Comparison of ENCODE assay signal across 28 mouse cellular contexts in the genomic region with DNA sequence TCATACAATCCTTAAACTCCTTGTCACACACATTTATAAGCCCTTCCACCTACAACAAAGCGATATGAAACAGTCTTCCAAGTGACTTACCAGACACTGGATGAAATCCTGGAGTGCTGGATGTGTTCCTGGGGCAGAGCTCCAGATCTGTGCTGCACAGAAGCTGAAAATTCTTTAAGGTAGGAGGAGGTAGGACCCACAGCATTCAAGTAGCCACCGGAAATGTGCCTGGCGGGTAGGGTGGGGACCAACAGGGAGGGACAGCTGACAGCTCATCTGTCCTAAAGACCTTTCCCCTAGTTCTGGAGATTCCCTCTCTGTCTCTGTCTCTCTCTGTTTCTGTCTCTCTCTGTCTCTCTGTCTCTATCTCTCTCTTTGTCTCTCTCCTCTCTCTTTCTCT. TPM values are rescaled to one million over a fixed set of nuclear protein-coding genes. Genes with fewer than 3 reads are reported as not detected.
DNase-seq lines count a peak whose midpoint lies in the region; ATAC-seq and TF ChIP-seq lines count a peak whose summit lies in the region.
"Had no signal": no experiment of that assay in that cellular context is flagged by ENCODE, and none has a peak within 500 bp of the region (broad histone marks: within the 10 kb centered on the region; RNA-seq: fewer than 3 reads in every experiment).

A gene (minus strand): TSS at position 279 of the 400 bp plus-strand sequence.

- H3K4me3 ChIP-seq in E14TG2a.4 (replicated peaks; ENCODE audit: low read length): peak within 1 kb of the TSS; percentile 84
- H3K4me3 ChIP-seq in myocyte: no peak within 1 kb of the TSS
- no peak within 1 kb of the TSS for H3K4me3 ChIP-seq in midbrain, embryonic 16.5 days (ENCODE audit: low read depth, low read length)
- H3K4me3 ChIP-seq: embryonic facial prominence, embryonic 10.5 days; embryonic facial prominence, embryonic 12.5 days; forebrain, embryonic 10.5 days; forebrain, embryonic 13.5 days; forebrain, embryonic 15.5 days had no signal

- H3K27me3 ChIP-seq in E14TG2a.4 (ENCODE audit: insufficient read depth, low read length) (no peaks in the 10 kb centered on the region), myocyte (ENCODE audit: control insufficient read depth, insufficient read depth, insufficient read length) (no peaks in the 10 kb centered on the region)
- no peaks in the 10 kb centered on the region for H3K27me3 ChIP-seq in midbrain, embryonic 16.5 days (ENCODE audit: control insufficient read depth, insufficient read depth, low read depth, low read length)
- H3K27me3 ChIP-seq: CH12.LX; embryonic facial prominence, embryonic 12.5 days; forebrain, embryonic 13.5 days; forebrain, embryonic 15.5 days; Patski had no signal

- no peak for ATAC-seq in midbrain, embryonic 16.5 days
- ATAC-seq: activated CD4-positive, CD25-positive, alpha-beta regulatory T cell, adult 4 months; CD4-positive, CD25-positive, alpha-beta regulatory T cell, adult 4 months; forebrain, embryonic 13.5 days; forebrain, embryonic 15.5 days; forebrain, postnatal 0 days had no signal

- H3K4me1 ChIP-seq in E14TG2a.4 (replicated peaks; ENCODE audit: low read depth, low read length): peaks cover 51% of the 10 kb centered on the region
- no peaks in the 10 kb centered on the region for H3K4me1 ChIP-seq in midbrain, embryonic 16.5 days (ENCODE audit: control insufficient read depth, insufficient read depth, low read length)
- H3K4me1 ChIP-seq: embryonic facial prominence, embryonic 10.5 days; embryonic facial prominence, embryonic 12.5 days; forebrain, embryonic 10.5 days; forebrain, embryonic 13.5 days; forebrain, embryonic 15.5 days had no signal

- WGBS in midbrain, embryonic 16.5 days: 82% methylated on average over 3 of the region's 3 CpGs

- H3K4me2 ChIP-seq in myocyte (ENCODE audit: low read depth): peak within 1 kb of the TSS; percentile 30
- no peak within 1 kb of the TSS for H3K4me2 ChIP-seq in midbrain, embryonic 16.5 days (ENCODE audit: low read length)
- H3K4me2 ChIP-seq: embryonic facial prominence, embryonic 12.5 days; forebrain, embryonic 13.5 days; forebrain, embryonic 15.5 days had no signal

- no peak within 1 kb of the TSS for H3K27ac ChIP-seq in midbrain, embryonic 16.5 days (ENCODE audit: low read length)
- H3K27ac ChIP-seq: embryonic facial prominence, embryonic 10.5 days; embryonic facial prominence, embryonic 12.5 days; forebrain, embryonic 10.5 days; forebrain, embryonic 13.5 days; forebrain, embryonic 15.5 days had no signal

- peak; percentile 73 for DNase-seq in ES-CJ7 (ENCODE audit: low read depth, low spot score)
- peak; percentile 78 for DNase-seq in R1 (ENCODE audit: low read depth, low spot score)
- DNase-seq in lung, postnatal 14 days: no peak
- no peak for DNase-seq in urinary bladder, postnatal 10 days (ENCODE audit: low spot score)
- DNase-seq: adrenal gland, adult 8-10 months; adrenal gland, postnatal 14 days; adrenal gland, postnatal 36 days; B cell, adult 2 months; cerebellum, adult 11-12 months; cerebellum, adult 2 months; cerebellum, adult 9-10 months; cerebellum, postnatal 10 days; cerebellum, postnatal 25 days; forebrain, postnatal 0 days had no signal

- H3K9ac ChIP-seq in midbrain, embryonic 16.5 days (ENCODE audit: low read depth, low read length): no peak within 1 kb of the TSS
- H3K9ac ChIP-seq: embryonic facial prominence, embryonic 12.5 days; forebrain, embryonic 13.5 days; forebrain, embryonic 15.5 days; forebrain, postnatal 0 days had no signal

- H3K9me3 ChIP-seq in E14TG2a.4 (ENCODE audit: low read length): no peaks in the 10 kb centered on the region
- H3K9me3 ChIP-seq in midbrain, embryonic 16.5 days (replicated peaks; ENCODE audit: control insufficient read depth, low read length, poor library complexity, severe bottlenecking): peaks cover 2% of the 10 kb centered on the region; the same call in 1 of the 2 replicates
- H3K9me3 ChIP-seq: forebrain, embryonic 13.5 days; forebrain, embryonic 15.5 days; G1E had no signal

- no peaks in the 10 kb centered on the region for H3K79me2 ChIP-seq in myocyte (ENCODE audit: control insufficient read depth, insufficient read depth)

- H3K36me3 ChIP-seq in E14TG2a.4 (ENCODE audit: insufficient read depth, low read length) (peaks cover 4% of the 10 kb centered on the region), myocyte (ENCODE audit: control insufficient read depth, insufficient read depth) (no peaks in the 10 kb centered on the region)
- H3K36me3 ChIP-seq in midbrain, embryonic 16.5 days (ENCODE audit: control insufficient read depth, insufficient read depth, low read length): no peaks in the 10 kb centered on the region
- H3K36me3 ChIP-seq: embryonic facial prominence, embryonic 10.5 days; embryonic facial prominence, embryonic 12.5 days; forebrain, embryonic 10.5 days; forebrain, embryonic 15.5 days; G1E had no signal

- no peak for TF ChIP-seq CTCF in E14TG2a.4 (conservative IDR thresholded peaks at IDR 0.05; ENCODE audit: low read length)

- H3ac ChIP-seq in myocyte (ENCODE audit: control insufficient read depth, insufficient read length): no peak within 1 kb of the TSS

- no peak for TF ChIP-seq POLR2A in myocyte (IDR thresholded peaks at IDR 0.05; ENCODE audit: insufficient read length, low read depth)

TF ChIP-seq in myocyte, 11 proteins besides CTCF, POLR2A, EP300 and RAD21:
- TF ChIP-seq MYOG (IDR thresholded peaks at IDR 0.05; ENCODE audit: control insufficient read depth in 1 of 3, insufficient read depth in 1 of 3, insufficient read length in 2 of 3, low read depth in 2 of 3) (no peak), MYOD1 (IDR thresholded peaks at IDR 0.05; ENCODE audit: control insufficient read depth in 1 of 3, insufficient read length in 2 of 3, low read depth in 2 of 3) (no peak), E2F4 (IDR thresholded peaks at IDR 0.05; ENCODE audit: insufficient read depth) (no peak), USF1 (IDR thresholded peaks at IDR 0.05; ENCODE audit: low read depth) (no peak), POLR2AphosphoS2 (IDR thresholded peaks at IDR 0.05; ENCODE audit: insufficient read length, low read depth) (no peak), SRF (IDR thresholded peaks at IDR 0.05; ENCODE audit: control insufficient read depth, insufficient read length, low read depth) (no peak), CEBPB (IDR thresholded peaks at IDR 0.05; ENCODE audit: insufficient read depth, poor library complexity, severe bottlenecking) (no peak), TCF12 (IDR thresholded peaks at IDR 0.05; ENCODE audit: insufficient read depth, poor library complexity, severe bottlenecking) (no peak), MAX (IDR thresholded peaks at IDR 0.05; ENCODE audit: low read depth) (no peak), TCF3 (IDR thresholded peaks at IDR 0.05; ENCODE audit: insufficient read length, low read depth) (no peak), REST (IDR thresholded peaks at IDR 0.05; ENCODE audit: insufficient read depth, insufficient read length) (no peak)

RNA-seq across cellular contexts. Expression of the gene that starts here (rescaled TPM):
- polyA plus RNA-seq in myocyte (2012; fragmentation: generic; extraction: Trizol): 0.71 TPM
- polyA plus RNA-seq in midbrain, embryonic 16.5 days (2015; fragmentation: Nextera tagmentation; extraction: Ambion mirVana): not detected in 2 replicates
- polyA plus RNA-seq: activated CD4-positive, CD25-positive, alpha-beta regulatory T cell, adult 4 months; CD4-positive, CD25-positive, alpha-beta regulatory T cell, adult 4 months; cerebellum, adult 2 months; cortical plate, adult 2 months; forebrain, embryonic 13.5 days; forebrain, embryonic 15.5 days; forebrain, postnatal 0 days; G1E had no signal

Comparison
In these comparisons a context has a peak if more than half of its experiments do, and no peak if none do; other contexts are left out.
1. DNase-seq: peak in ES-CJ7 (single experiment) and R1 (single experiment); none in lung, postnatal 14 days (single experiment) and urinary bladder, postnatal 10 days (single experiment).